Mouse (Mus musculus) stomach, embryonic 16.5 days (tissue): ENCODE data around the gene Farp1. TPM values are rescaled to one million over a fixed set of nuclear protein-coding genes. Genes with fewer than 3 reads are reported as not detected.
A peak's percentile ranks its signal among the peaks of the same experiment; 100 is the strongest.
"Not testable (repeated sequence)": the region's sequence is repeated elsewhere in the genome, so short reads cannot be mapped to it uniquely, and the experiment has no call there.

ENCODE experiments used
- ATAC-seq: fragments of 200-750 bp; cut with Nextera tagmentation; 2 replicates; pipeline ENCODE4 v1.8.0; 2017; ENCODE audit warnings: moderate number of reproducible peaks, moderate TSS enrichment; ENCODE audit not compliant: insufficient read depth, low FRiP score
- H3K27ac ChIP-seq: fragments of 300-500 bp; sonication (generic); 2 replicates; pipeline ENCODE4 v1.5.1; 2014; ENCODE audit warnings: low read length
- H3K27me3 ChIP-seq: fragments of 300-500 bp; sonication (generic); 2 replicates; pipeline ENCODE4 v1.6.1; 2014; ENCODE audit warnings: low read length, control low read depth, mixed read lengths; ENCODE audit not compliant: control insufficient read depth, insufficient read depth
- H3K36me3 ChIP-seq: fragments of 300-500 bp; sonication (generic); 2 replicates; pipeline ENCODE4 v1.6.1; 2014; ENCODE audit warnings: low read length; ENCODE audit not compliant: control insufficient read depth, insufficient read depth
- H3K4me1 ChIP-seq: fragments of 300-500 bp; sonication (generic); 2 replicates; pipeline ENCODE4 v1.6.1; 2014; ENCODE audit warnings: low read length, control low read depth, mixed read lengths; ENCODE audit not compliant: control insufficient read depth, insufficient read depth
- H3K4me2 ChIP-seq: fragments of 300-500 bp; sonication (generic); 2 replicates; pipeline ENCODE4 v1.6.1; 2014; ENCODE audit warnings: low read depth, low read length, mixed read lengths
- H3K4me3 ChIP-seq: fragments of 300-500 bp; sonication (generic); replicated peaks from 2 replicates; pipeline ENCODE4 v1.5.1; 2014; ENCODE audit warnings: mild to moderate bottlenecking, low read length
- H3K9ac ChIP-seq: fragments of 300-500 bp; sonication (generic); 2 replicates; pipeline ENCODE4 v1.6.1; 2014; ENCODE audit warnings: low read length
- H3K9me3 ChIP-seq: fragments of 300-500 bp; sonication (generic); replicated peaks from 2 replicates; pipeline ENCODE4 v1.6.1; 2016; ENCODE audit warnings: low read length, control low read depth; ENCODE audit not compliant: control insufficient read depth
- WGBS: fragments of 180-500 bp; shearing (Covaris S2); extraction: QIAGEN DNeasy Blood & Tissue Kit; methylation state at CpG from one replicate; pipeline ENCODE4 v1.1.7; 2014; 5-methylcytosine and 5-hydroxymethylcytosine counted together
- polyA plus RNA-seq: library from polyadenylated mRNA; unstranded; fragments of >200 nt; fragmentation: Nextera tagmentation; extraction: Ambion mirVana; gene quantifications from 2 replicates; pipeline ENCODE4 v1.2.1, GENCODE M21; 2015

Gene Farp1
- polyA plus RNA-seq, 1 experiment from 2014 or later = 15.2 TPM

DNA sequence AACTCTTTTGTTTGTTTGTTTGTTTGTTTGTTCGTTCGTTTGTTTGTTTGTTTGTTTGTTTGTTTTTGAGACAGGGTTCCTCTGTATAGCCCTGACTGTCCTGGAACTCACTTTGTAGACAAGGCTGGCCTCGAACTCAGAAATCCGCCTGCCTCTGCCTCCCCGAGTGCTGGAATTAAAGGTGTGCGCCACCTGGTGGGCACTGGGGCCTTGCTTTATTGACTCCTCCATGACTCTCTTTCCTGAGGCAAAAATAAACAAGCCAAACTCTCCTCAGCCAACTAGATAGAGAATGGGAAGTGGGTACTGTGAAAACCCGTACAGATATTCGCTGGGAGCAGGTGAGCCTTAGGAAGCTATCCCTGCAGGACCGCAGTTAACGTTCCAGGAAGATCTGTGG lies 154.8 kb downstream of the Farp1 start:
- not testable (repeated sequence) for H3K4me2 ChIP-seq, H3K36me3 ChIP-seq, H3K9me3 ChIP-seq, H3K4me3 ChIP-seq, ATAC-seq, H3K9ac ChIP-seq, H3K27me3 ChIP-seq
- 91% methylated on average over 10 of the region's 10 CpGs for WGBS
- Histone ChIP-seq H3K4me1 (peaks cover 21% of the 10 kb centered on the region), H3K27ac (peak overlapping the region; percentile 82; the same call in 1 of the 2 replicates)

- Histone ChIP-seq H3K4me3 (no peak overlapping the region), H3K36me3 (no peaks in the 10 kb centered on the region), H3K27ac (peak overlapping the region; percentile 82), H3K27me3 (no peaks in the 10 kb centered on the region), H3K4me2 (no peak overlapping the region), H3K4me1 (peaks cover 21% of the 10 kb centered on the region), H3K9me3 (no peaks in the 10 kb centered on the region; the same call in 1 of the 2 replicates), H3K9ac (no peak overlapping the region)
- ATAC-seq = peak; percentile 84
- 59% methylated on average over 9 of the region's 9 CpGs for WGBS
Measured at GRCm38 (mm10) chr14:121190386-121190785, 155.4 kb downstream of the Farp1 start.

- peak; percentile 65 for ATAC-seq
- no peak overlapping the region; the same call in 1 of the 2 replicates for H3K4me3 ChIP-seq
- peak overlapping the region; percentile 23 for H3K9ac ChIP-seq
- H3K27me3 ChIP-seq = no peaks in the 10 kb centered on the region
- no peaks in the 10 kb centered on the region; the same call in 1 of the 2 replicates for H3K9me3 ChIP-seq
- H3K36me3 ChIP-seq = no peaks in the 10 kb centered on the region
- peaks cover 21% of the 10 kb centered on the region for H3K4me1 ChIP-seq
- H3K4me2 ChIP-seq = peak overlapping the region; percentile 25
- WGBS = 24% methylated on average over 13 of the region's 13 CpGs
- peak overlapping the region; percentile 82 for H3K27ac ChIP-seq
Measured at GRCm38 (mm10) chr14:121191739-121192138, 156.7 kb downstream of the Farp1 start.

- H3K9me3 ChIP-seq = no peaks in the 10 kb centered on the region; the same call in 1 of the 2 replicates
- peaks cover 21% of the 10 kb centered on the region for H3K4me1 ChIP-seq
- 0 out of 2 replicates have a peak, but pooled peaks have one; percentile 24 for ATAC-seq
- H3K27me3 ChIP-seq = no peaks in the 10 kb centered on the region
- no peak overlapping the region for H3K4me2 ChIP-seq
- no peak overlapping the region for H3K4me3 ChIP-seq
- WGBS = 50% methylated on average over 5 of the region's 5 CpGs
- H3K9ac ChIP-seq = no peak overlapping the region
- H3K27ac ChIP-seq = peak overlapping the region; percentile 82
- H3K36me3 ChIP-seq = no peaks in the 10 kb centered on the region
Measured at GRCm38 (mm10) chr14:121192394-121192793, 157.4 kb downstream of the Farp1 start.

- Histone ChIP-seq H3K4me1 (peaks cover 21% of the 10 kb centered on the region), H3K9me3 (no peaks in the 10 kb centered on the region; the same call in 1 of the 2 replicates), H3K9ac (no peak overlapping the region), H3K27me3 (no peaks in the 10 kb centered on the region), H3K4me2 (no peak overlapping the region), H3K36me3 (no peaks in the 10 kb centered on the region), H3K27ac (no peak overlapping the region), H3K4me3 (no peak overlapping the region)
- 87% methylated on average over 2 of the region's 2 CpGs for WGBS
- no peak for ATAC-seq
Measured at GRCm38 (mm10) chr14:121193981-121194380, 159.0 kb downstream of the Farp1 start.

DNA sequence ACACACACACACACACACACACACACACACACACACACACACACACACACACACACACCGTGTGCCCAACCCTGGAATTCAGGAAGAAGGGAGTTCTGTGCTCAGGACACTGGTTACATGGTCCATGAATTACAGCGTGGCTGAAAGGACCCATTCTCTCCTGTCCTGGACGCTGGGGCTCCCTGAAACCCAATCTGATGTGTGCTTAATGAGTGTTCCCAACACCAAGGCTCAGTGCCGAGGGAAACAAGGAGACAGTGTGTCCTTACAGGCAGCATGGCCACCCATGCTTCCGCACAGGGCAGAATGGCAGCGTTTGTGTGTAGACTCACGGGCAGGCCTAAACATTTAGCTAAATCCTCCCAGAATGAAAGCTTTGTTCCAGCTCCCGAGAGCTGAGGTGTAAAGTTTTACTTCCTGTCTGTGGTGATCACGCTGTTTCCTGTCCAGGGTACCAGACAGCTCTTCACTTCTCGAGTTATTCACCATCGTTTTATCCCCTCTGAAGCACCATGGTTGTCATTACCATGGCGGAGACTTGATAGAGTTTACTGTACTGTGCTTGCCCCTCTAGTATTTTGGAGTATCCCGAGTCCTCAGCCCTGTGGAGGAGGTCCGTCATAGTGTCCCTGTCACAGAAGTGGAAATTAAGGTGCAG lies 164.0 kb downstream of the Farp1 start:
- Histone ChIP-seq H3K27ac (no peak overlapping the region), H3K9ac (no peak overlapping the region), H3K36me3 (no peaks in the 10 kb centered on the region), H3K4me1 (peaks cover 6% of the 10 kb centered on the region), H3K4me2 (no peak overlapping the region), H3K4me3 (no peak overlapping the region), H3K9me3 (no peaks in the 10 kb centered on the region; the same call in 1 of the 2 replicates), H3K27me3 (no peaks in the 10 kb centered on the region)
- WGBS = 58% methylated on average over 14 of the region's 14 CpGs
- ATAC-seq = no peak

- H3K36me3 ChIP-seq = no peaks in the 10 kb centered on the region
- 48% methylated on average over 8 of the region's 8 CpGs for WGBS
- ATAC-seq = peak; percentile 92
- H3K27ac ChIP-seq = no peak overlapping the region
- H3K4me2 ChIP-seq = no peak overlapping the region
- H3K9ac ChIP-seq = no peak overlapping the region
- peaks cover 6% of the 10 kb centered on the region for H3K4me1 ChIP-seq
- H3K27me3 ChIP-seq = no peaks in the 10 kb centered on the region
- no peaks in the 10 kb centered on the region; the same call in 1 of the 2 replicates for H3K9me3 ChIP-seq
- H3K4me3 ChIP-seq = no peak overlapping the region
Measured at GRCm38 (mm10) chr14:121199789-121200188, 164.8 kb downstream of the Farp1 start.

DNA sequence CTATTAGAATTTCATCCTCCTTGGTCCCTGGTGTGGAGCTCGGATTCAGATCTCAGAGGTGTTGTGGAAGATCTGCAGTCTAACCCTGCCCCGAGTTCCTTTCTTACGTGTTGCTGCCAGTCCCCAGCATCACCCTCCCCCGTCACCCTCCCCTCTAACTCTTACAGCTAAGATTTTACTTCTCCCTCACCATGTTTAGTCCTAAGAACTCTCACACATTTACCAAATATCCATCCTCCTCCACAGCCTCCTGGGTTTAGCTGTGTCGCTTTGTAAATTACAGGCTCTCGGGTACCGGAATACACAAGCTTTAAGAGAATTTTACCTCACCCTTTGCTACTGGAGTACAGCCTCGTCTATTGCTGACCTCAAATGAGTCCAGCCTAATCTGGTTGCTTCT lies 165.4 kb downstream of the Farp1 start:
- Histone ChIP-seq H3K36me3 (no peaks in the 10 kb centered on the region), H3K9me3 (no peaks in the 10 kb centered on the region; the same call in 1 of the 2 replicates), H3K4me1 (peaks cover 6% of the 10 kb centered on the region), H3K4me3 (no peak overlapping the region), H3K9ac (no peak overlapping the region), H3K4me2 (no peak overlapping the region), H3K27me3 (no peaks in the 10 kb centered on the region), H3K27ac (no peak overlapping the region)
- no peak for ATAC-seq
- 74% methylated on average over 8 of the region's 8 CpGs for WGBS

DNA sequence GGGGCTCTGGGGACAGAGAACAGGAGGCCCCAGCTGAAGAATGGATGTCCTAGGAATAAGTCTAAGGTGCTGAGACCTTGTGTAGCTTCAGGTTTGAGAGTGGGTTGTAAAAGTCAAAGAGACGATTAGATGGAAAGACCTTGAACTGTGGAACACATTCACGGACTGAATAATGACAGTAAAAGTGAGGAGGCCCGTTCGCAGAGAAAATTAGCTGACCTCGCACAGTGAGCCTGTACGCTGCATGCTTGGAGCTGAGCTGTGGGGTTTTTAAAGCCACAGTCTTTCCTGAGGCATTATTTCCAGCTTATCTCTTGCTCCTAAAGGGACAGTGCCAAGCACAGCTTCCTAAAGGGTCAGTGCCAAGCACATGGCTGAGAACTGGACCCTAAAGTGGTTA lies 166.2 kb downstream of the Farp1 start:
- no peaks in the 10 kb centered on the region for H3K36me3 ChIP-seq
- no peak for ATAC-seq
- H3K27ac ChIP-seq = no peak overlapping the region
- H3K9me3 ChIP-seq = no peaks in the 10 kb centered on the region
- no peak overlapping the region for H3K9ac ChIP-seq
- H3K4me3 ChIP-seq = no peak overlapping the region
- H3K4me2 ChIP-seq = no peak overlapping the region
- WGBS = 75% methylated on average over 6 of the region's 6 CpGs
- no peaks in the 10 kb centered on the region for H3K27me3 ChIP-seq
- H3K4me1 ChIP-seq = peaks cover 6% of the 10 kb centered on the region
